Mouse (Mus musculus): ENCODE data around the gene Ncam2.

- no peak for TF ChIP-seq GATA1 (IDR thresholded peaks at IDR 0.05; ENCODE audit: low read length)
- no peak for TF ChIP-seq TAL1 (IDR thresholded peaks at IDR 0.05; ENCODE audit: low read length)
These were observed 84.7 kb downstream of the Ncam2 start for GRCm38 (mm10) chr16:81284859-81285837.
